Mouse (Mus musculus): ENCODE data around the gene Gkn1.

Gkn1 gene

GRCm38 (mm10) chr6:87350829-87351228 is at the start of gene Gkn1:
TSS of gene Gkn1 (minus strand) at chr6:87350942.
- in situ Hi-C loops (cut with MboI, MseI): no loop called here

- in situ Hi-C loops (cut with MboI, MseI): loop anchor here (5.0 kb wide), 1 partner anchor 52 kb away; no protein-coding TSS in a partner anchor
Measured at GRCm38 (mm10) chr6:87399886-87400566, 49.3 kb upstream of the Gkn1 start.

GRCm38 (mm10) chr6:87399137-87399536 is 48.4 kb upstream of the Gkn1 start:
- in situ Hi-C loops (cut with MboI, MseI): loop anchor here (5.0 kb wide), 1 partner anchor 53 kb away; no protein-coding TSS in a partner anchor

- in situ Hi-C loops (cut with MboI, MseI): loop anchor here (5.0 kb wide), 1 partner anchor 58 kb away; no protein-coding TSS in a partner anchor
Measured at GRCm38 (mm10) chr6:87394783-87395182, 44.0 kb upstream of the Gkn1 start.

GRCm38 (mm10) chr6:87393466-87394205 is 42.9 kb upstream of the Gkn1 start:
- in situ Hi-C loops (cut with MboI, MseI): no loop called here

- in situ Hi-C loops (cut with MboI, MseI): no loop called here
Measured at GRCm38 (mm10) chr6:87389455-87389989, 38.8 kb upstream of the Gkn1 start.

- in situ Hi-C loops (cut with MboI, MseI): no loop called here
Measured at GRCm38 (mm10) chr6:87388877-87389276, 38.1 kb upstream of the Gkn1 start, which contains the start of gene Gkn3. TSS of gene Gkn3 (minus strand) at chr6:87388935.

GRCm38 (mm10) chr6:87386681-87387080 is 35.9 kb upstream of the Gkn1 start:
- in situ Hi-C loops (cut with MboI, MseI): no loop called here

- in situ Hi-C loops (cut with MboI, MseI): no loop called here
Measured at GRCm38 (mm10) chr6:87386203-87386602, 35.5 kb upstream of the Gkn1 start.

GRCm38 (mm10) chr6:87384761-87385160 is 34.0 kb upstream of the Gkn1 start:
- in situ Hi-C loops (cut with MboI, MseI): no loop called here

- in situ Hi-C loops (cut with MboI, MseI): no loop called here
Measured at GRCm38 (mm10) chr6:87383926-87384691, 33.4 kb upstream of the Gkn1 start.

- in situ Hi-C loops (cut with MboI, MseI): no loop called here
Measured at GRCm38 (mm10) chr6:87373057-87373456, 22.3 kb upstream of the Gkn1 start, which contains the start of gene Gkn2. TSS of gene Gkn2 (plus strand) at chr6:87373357.

GRCm38 (mm10) chr6:87369223-87369622 is 18.5 kb upstream of the Gkn1 start:
- in situ Hi-C loops (cut with MboI, MseI): no loop called here

- in situ Hi-C loops (cut with MboI, MseI): no loop called here
Measured at GRCm38 (mm10) chr6:87354441-87354840, 3.7 kb upstream of the Gkn1 start.

GRCm38 (mm10) chr6:87335935-87336295 is 14.8 kb downstream of the Gkn1 start:
- in situ Hi-C loops (cut with MboI, MseI): no loop called here

- in situ Hi-C loops (cut with MboI, MseI): no loop called here
Measured at GRCm38 (mm10) chr6:87335091-87335934, 15.4 kb downstream of the Gkn1 start, which contains the start of gene Antxr1. TSS of gene Antxr1 (minus strand) at chr6:87335821.

GRCm38 (mm10) chr6:87334361-87335090 is 16.2 kb downstream of the Gkn1 start:
- in situ Hi-C loops (cut with MboI, MseI): no loop called here

- in situ Hi-C loops (cut with MboI, MseI): no loop called here
Measured at GRCm38 (mm10) chr6:87332380-87332779, 18.4 kb downstream of the Gkn1 start.

GRCm38 (mm10) chr6:87328265-87329173 is 22.2 kb downstream of the Gkn1 start:
- in situ Hi-C loops (cut with MboI, MseI): loop anchor here (5.0 kb wide), 1 partner anchor 226 kb away; the partner anchor contains the start of gene D6Ertd527e

Measured in T-helper 1 cell (primary cell).